Mouse (Mus musculus) adrenal gland, adult (tissue): ENCODE measurements at regions not wholly inside any gene's neighbourhood (a gene's known extent, or its start where the extent isn't known, plus 50 kb on each side); places are given as distances from the start of the nearest gene placed in this dataset.
A peak's percentile ranks its signal among the peaks of the same experiment; 100 is the strongest.

Source experiments
- DNase-seq, 2 experiments: peaks; one replicate each; pipeline ENCODE4 v3.0.0; 2022 to 2023; ENCODE audit warnings: low spot score in 1 of 2; ENCODE audit not compliant: inconsistent age in 2 of 2

- no peak for DNase-seq
Measured at GRCm38 (mm10) chr1:72108678-72109077, 103.4 kb downstream of the Mreg start.

- DNase-seq = peak in 1 of 2 experiments; percentile 36
Measured at GRCm38 (mm10) chr1:72107125-72107524, 105.0 kb downstream of the Mreg start.

DNA sequence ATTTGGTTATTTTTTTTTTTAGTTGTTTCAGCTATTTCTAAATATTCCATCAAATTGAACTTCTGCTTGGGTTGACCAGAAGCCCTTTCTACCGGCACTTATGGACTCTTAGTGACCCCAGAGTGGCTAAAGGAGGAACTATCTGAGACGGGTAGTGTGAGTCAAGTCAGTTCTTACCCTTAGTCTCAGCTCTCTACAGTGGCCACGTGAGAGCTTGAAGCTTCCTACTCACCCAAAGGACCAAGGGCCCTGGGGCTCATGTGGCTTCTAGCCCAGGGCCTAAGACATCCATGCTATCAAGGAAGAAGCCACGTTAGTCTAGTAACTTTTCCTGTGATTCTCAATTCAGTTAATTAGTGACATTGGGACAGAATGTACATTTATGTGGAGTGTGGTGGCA lies 105.5 kb downstream of the Mreg start:
- no peak for DNase-seq

DNA sequence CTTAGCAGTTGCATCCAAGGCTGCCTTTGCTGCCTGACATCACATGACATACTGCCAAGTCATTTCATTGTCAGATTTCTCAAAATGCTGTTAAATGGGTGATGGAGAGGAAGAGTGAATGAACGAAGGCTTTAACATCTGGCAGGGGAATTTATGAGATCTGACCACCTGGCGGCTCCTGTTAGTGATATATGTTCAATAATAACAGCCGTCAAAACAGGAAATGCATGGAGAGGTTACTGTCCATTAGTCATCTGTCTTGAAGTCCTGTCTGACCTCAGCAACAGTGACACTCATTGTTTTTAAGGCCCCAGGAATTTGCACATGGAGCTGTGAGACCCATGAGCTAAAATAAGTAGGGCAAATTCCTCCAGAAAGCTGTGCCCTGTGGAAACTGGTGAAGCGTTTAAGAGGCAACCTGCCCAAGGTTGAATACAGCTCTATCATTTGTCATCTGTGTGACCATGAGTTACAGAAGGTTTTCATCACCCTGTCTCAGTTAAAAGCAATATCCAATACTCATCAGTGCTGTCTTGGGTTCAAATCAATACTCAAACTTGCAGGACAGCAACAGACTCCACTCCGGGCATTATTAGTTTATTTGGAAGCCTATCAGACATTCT lies 106.6 kb downstream of the Mreg start:
- peak in 1 of 2 experiments; percentile 69 for DNase-seq

- no peak for DNase-seq
Measured at GRCm38 (mm10) chr1:72103962-72104361, 108.1 kb downstream of the Mreg start.

- no peak for DNase-seq
Measured at GRCm38 (mm10) chr1:72103387-72103786, 108.7 kb downstream of the Mreg start.

DNA sequence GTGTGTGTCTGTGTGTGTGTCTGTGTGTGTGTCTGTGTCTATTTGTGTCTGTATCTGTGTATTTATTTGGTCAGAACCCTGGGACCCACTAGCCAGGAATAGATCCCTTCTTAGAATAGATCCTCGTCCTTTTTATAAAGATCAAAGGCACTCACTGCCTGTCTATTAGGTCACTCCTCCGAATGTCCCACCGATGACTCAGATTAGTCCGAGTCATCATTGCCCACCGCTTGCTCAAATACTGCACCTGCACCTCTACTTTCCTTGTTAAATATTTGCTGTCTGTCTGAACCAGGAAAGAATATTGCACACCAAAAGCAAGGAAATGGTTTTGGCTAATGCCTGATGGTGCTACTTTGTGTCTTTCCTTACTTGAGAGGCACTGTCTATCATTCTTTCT lies 112.7 kb downstream of the Mreg start:
- peak in 1 of 2 experiments; percentile 52 for DNase-seq

DNA sequence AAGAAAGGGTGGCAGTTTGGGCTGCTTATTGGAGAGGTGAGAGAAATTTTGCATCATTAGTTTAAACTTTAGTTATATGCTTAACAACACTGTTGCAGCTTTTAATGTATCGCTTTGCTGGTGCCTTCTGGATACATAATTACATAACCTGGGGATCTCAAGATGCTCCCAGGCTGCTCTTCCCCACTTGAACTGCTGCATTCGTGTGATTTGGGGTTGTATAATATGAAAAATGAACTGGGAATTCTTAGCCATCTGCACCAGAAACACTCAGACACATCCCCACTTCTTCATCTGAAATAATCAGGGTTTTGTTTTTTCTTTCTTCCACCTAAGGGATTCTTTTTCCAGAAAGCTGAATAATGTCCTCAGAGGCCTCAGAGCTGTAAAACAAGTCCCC lies 120.8 kb downstream of the Mreg start:
- DNase-seq = no peak

DNA sequence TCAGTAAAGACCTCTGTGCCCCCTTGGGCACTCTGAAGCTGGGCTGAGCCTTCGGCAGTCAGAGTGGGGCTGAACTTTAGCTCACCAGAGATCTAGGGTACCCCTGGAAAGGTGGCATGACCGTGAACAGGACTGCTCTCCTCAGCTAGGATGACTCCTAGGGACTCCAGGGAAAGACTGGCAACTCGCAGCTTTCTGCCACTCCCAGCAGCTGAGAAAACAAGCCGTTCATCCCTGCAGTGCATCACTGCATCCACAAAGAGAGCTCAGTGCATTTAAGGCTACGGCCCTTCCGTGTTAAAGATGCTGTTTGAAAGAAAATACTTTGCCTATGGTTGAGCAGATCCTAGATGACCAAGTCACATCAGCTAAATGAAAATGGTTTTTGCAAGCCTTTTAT lies 126.4 kb downstream of the Mreg start:
- no peak for DNase-seq

DNA sequence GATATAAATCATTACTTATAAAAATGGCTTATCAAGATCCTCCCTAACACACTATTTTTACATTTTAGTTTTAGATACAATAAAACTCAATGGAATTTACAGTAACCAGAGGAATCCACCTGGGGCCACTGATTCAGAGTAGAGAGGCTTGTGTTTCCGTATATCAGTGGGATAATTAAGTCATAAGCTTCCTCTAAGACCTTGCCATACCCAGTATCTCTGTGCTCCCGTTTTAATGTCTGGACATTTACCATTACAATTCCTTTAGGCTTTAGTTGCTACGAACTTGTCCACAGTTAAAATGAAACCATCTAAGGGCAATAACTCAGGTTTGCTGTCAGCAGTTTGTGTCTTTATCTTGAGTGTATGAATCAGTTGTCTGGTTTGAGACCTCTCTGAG lies 127.9 kb downstream of the Mreg start:
- no peak for DNase-seq

DNA sequence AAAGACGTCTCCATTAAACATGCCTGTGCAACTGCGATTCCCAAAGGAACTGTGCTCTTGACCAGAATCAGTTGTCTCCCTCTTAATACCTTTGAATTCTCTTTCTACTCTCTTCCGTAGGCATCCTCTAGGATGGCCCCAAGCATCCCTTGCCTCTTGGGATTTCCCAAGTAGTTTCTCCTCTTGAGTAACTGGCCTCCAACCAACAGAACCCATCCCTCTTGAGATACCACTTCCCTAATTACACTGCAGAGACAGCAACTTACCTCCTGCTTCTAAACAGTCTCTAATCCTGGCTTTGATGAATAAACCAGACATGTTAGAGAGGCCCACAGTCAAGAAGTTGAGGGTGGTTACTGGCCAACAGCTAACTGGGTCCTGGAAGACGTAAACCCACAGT lies 129.7 kb downstream of the Mreg start:
- no peak for DNase-seq

DNA sequence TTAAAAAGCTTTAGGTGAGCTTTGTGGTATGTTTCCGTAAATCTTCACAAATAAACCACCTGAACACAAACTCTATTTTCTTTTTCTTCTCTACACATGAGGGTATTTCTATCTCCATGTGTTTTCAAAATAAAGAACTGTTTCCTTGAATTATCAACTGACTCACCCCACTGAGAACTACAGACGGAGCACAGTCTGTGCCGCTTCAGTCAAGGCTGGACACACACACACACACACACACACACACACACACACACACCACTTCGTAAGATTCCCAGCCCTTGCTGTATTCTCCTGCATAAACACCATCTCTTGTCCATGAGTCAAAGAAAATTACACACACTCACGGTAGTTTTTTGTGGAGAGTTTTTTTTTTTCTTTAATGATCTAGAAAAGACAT lies 130.3 kb downstream of the Mreg start:
- peak; percentile 74 to 83 for DNase-seq

DNA sequence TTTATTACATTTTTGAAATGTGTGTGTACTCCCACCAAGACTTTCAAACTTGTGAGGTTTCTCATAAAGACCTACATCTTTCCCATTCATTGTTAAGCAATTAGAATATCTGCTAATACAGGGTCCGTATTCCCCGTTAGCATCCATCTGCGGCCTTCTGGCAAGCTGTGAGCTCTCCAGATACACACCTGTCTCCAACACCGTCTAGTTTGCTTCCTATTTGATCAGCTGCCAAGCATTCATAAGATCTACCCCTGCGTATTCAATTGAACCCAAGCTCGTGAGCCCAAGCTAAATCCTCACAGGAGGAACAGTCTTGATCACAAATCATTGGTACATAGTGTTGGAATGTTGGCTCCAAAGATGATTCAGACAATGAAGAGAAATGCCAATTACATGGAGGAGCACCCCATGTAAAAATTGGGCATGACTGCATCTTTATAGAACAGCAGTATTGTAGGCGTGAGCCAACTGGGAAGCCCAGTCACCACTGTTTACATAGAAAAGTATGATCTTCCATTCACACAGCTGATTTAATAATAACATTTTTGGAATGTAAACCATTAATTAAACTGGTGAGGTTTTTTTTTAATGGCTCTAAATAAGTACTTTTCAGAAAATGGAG lies 133.1 kb downstream of the Mreg start:
- no peak for DNase-seq

DNA sequence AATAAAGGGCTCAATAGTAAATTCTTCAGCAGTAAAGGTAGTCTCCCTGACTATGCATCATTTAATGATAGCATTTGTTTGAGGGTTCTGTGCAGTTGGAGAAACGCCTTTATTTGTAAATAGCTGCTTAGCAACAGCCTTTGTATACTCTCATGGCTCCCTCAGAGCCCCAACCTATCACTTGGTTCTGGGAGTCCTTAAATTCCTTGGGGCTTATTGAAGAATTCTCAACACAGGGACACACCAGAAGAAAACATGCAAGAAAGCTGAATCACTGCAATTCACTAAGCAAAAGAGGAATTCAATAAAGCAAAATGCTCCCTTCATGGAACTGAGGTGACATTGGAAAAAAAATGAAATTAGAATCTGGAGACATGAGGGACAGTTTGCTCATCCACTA lies 135.8 kb downstream of the Mreg start:
- DNase-seq = no peak

GRCm38 (mm10) chr1:72075464-72075863 lies 136.6 kb downstream of the Mreg start:
- no peak for DNase-seq

DNA sequence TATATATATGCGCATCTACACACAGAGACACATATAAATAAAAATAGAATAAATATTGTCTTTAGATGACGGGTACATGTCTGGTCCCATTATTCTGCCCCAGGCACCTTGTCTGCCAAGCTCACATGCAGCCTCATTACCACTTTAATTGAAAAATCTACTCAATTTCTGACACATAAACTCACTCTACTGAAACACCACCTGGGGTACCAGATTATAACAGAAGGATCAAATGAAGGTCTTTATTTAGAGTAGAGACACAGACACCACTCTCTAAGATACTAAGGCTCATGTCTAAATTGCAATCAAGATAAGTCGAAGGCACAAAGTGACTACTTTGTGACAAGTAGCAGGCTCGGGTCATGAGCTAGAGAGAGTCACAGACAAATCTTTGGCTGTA lies 138.9 kb downstream of the Mreg start:
- DNase-seq = no peak

DNA sequence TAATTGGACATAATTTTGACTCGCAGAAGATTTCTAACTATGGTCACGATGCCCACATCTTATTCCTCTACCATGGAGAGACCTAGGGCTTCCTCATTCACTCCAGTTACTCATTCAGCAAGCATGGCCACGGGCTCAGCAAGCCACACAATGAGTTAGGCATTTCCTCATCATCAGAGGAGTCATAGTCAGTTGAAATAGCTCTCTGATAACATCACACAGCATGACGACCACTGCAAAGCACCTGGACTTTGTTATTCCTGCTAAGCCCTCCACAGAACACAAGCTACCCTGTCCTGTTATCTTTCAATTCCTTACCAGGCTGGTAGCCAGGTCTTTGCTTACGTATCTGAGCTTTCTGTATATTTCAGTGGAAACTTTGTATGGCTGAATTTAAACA lies 141.6 kb downstream of the Mreg start:
- no peak for DNase-seq

GRCm38 (mm10) chr1:72069056-72069455 lies 143.1 kb downstream of the Mreg start:
- no peak for DNase-seq

DNA sequence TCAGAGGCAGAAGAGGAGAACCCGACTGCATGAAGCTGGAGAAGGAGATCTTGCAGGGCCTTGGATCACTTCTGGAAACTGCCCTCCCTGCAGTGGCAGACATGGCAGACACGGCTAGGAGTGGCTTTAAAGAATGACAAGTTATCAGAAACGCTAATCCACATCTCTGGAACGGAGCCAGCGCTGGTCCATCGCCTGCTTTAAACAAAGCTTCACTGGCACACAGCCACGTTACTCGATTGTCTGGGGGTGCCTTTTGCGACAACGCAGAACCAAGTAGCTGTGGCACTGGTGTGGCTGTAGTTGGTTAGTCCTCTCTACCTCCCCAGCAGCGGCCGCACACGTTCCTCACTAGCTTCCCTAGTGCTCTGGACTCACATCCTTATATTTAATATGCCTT lies 147.0 kb downstream of the Mreg start:
- DNase-seq = no peak

GRCm38 (mm10) chr1:72060393-72060792 lies 151.7 kb downstream of the Mreg start:
- no peak for DNase-seq

DNA sequence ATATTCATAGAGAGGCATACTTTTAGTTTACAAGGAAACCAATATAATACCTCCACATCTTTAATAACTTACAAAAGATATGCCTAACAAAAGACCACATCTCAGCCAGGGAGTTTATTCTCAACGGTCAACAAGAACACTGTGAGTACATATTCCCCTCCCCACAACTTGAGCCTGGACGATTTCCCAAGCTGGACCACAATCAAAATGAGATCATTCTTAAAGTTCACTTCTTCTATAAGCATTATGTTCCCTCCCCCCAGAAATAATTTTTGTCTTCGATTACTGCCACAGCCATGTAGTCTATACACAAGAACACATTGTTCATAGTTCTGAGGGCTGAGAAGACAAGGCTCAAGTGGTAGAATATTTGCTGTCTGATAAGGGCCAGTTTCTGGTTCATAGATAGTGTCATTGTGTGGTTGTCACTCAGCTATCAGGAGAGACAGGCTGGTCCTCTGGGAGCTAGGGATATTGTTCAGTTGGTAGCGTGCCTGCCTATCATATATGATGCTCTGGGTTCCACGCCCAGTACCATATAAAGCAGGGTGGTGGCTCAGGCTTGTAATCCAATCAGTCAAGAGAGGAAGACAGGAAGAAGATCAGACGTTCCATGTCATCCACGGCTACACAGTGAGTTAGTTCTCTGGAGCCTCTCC lies 153.9 kb downstream of the Mreg start:
- no peak for DNase-seq

DNA sequence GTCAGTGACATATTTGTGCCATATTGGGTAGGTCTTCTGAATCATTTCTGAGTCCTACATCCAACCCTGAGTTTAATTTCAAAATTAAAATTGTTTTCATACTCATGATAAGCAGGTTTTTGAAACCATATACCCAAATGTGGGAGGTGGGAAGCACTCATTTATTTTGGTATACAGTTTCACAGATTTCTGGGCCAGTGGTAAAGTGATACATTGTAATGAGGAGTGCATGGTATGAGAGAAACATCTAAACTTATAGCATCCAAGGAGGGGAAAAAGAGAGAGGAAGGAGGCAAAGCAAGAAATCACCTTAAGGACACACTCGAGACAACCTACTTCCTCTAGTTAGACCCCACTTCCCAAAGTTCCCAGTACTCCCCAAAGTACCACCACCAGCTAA lies 157.6 kb downstream of the Mreg start:
- no peak for DNase-seq

DNA sequence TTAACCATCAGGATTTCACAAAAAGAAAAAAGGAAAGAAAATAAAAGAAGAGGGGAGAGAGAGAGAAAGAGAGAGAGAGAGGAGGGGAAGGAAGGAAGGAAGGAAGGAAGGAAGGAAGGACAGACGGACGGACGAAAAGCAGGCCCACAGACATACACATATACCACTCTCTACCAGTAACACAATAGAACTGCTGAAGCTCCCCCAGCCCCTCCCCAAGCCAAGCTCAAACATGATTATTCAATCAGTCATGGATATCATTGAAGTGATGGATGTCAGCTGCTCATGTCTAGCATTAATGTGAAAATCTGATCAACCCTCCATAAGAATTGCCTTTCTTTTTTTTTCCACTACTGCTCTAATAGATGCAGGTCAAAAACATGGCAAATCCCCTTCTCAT lies 161.2 kb downstream of the Mreg start:
- no peak for DNase-seq
